Mouse (Mus musculus) megakaryocyte, embryonic 14.5 days (primary cell): ENCODE data around the gene Hspbp1.

Experiments used
- FLI1 ChIP-seq: IDR thresholded peaks from 2 replicates; pipeline ENCODE4 v1.6.1; 2012; ENCODE audit warnings: low read length, inconsistent platforms, mixed read lengths
- GATA1 ChIP-seq: IDR thresholded peaks from 3 replicates; pipeline ENCODE4 v1.6.1; 2012; ENCODE audit warnings: mixed read lengths, low read length, inconsistent platforms, borderline replicate concordance

DNA sequence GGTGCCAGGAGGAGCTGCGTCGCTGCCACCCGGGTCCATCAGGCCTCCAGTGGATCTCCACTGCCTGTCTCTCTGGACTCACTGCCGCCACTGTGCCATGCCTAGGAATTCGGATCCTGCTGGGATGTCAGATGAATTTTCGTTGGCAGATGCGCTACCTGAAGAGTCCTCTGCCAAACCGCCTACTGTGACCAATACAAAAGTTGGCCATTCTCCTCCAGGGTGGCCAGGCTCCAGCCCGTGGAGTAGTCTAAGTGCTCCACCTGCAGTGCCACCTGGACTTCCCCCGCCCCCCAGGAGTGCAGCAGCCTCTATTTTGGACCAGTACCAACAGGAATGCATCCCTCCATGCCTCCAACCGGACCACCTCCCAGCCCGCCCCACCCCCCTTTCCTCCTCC is 73.4 kb downstream of the Hspbp1 start:
- TF ChIP-seq GATA1, result no peak
- no peak for TF ChIP-seq FLI1
